Mouse (Mus musculus) heart, postnatal 0 days (tissue): ENCODE results near the gene Gm21969.

Experiments
- CTCF ChIP-seq: IDR thresholded peaks from 2 replicates; pipeline ENCODE4 v1.5.1; 2016; ENCODE audit warnings: antibody characterized with exemption, control low read depth, low read depth
- EP300 ChIP-seq: IDR thresholded peaks from 2 replicates; pipeline ENCODE4 v1.6.1; 2016; ENCODE audit warnings: antibody characterized with exemption, low read depth

DNA sequence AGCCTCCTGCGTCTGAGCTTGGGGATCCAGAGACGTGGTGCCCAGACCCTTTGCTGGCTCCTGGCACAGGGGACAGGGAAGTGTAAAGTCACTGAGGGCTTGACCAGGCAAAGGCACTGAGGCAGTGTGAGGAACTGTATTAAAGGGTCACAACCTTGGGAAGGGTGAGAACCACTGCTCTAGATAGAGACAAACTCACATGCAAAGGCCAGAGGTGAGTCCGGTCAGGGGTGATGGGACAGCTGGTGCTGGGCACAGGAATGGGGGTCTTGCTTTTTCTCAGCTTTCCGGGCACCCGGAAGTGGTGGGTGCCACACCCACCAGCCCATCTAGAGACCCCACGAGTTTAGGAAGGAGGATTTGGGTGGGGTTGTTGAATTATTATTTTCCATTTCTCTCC, 9.6 kb upstream of the Gm21969 start:
- no peak for TF ChIP-seq CTCF
- no peak for TF ChIP-seq EP300
